Mouse (Mus musculus): ENCODE measurements around the gene Prr7.

Gene Prr7

DNA sequence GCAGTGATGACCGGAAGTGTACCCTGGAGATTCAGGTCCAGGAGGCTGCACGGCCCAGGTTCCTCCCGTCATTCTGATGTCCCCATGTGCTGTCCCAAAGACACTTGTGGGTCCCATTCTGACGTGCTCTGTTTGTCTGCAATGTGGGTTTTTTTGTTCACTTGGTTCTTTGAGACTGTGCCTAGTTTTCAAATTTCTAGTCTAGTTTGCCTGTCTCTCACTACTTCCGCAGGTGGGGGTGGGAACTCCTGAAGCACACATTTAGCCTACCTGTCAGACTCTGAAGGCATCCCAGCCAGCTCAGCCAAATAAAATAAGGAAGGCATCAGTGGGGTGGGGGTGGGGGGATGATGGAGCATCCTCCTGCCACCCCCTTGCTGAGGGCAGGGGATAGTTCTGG is 15.9 kb upstream of the Prr7 start:
- no peak for DNase-seq (ENCODE audit: low read depth, low spot score)

GRCm38 (mm10) chr13:55449205-55449604 is 14.9 kb upstream of the Prr7 start:
- peak; percentile 81 for DNase-seq (ENCODE audit: low read depth, low spot score)

DNA sequence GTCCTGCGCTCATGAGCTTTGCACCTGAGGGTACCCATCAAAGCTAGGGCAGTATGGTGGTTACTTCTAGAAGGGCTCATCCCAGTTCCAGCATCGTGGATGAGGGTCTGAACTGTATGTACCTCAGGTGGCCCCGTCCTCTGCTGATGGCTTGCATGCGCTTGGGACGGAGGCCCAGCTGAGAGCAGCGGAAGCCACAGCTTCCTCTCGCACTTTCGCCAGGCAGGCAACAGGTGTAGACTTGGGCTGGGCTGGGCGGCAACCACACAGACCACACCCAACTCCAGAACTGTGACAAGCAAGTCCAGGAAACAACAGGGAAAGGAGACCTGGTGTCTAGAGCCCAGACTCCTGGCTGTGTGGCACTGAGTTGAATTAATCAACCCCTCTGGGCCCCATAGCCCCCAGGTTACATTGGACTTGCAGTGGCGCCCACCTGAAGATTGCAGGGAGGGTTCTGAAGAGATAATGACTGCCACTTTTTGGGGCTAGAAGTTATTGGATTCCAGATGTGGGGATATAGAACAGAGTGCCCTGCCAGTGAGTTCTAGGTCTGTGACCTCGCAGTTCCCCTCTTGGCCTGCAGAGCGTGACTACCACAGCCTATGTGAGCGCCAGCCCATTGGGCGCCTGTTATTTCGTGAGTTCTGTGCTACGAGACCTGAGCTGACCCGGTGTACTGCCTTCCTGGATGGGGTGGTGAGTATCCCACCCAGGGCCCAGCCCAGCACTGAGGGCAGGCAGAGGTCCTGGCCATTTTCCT is 14.2 kb upstream of the Prr7 start:
- peak; percentile 92 for DNase-seq (ENCODE audit: low read depth, low spot score)

DNA sequence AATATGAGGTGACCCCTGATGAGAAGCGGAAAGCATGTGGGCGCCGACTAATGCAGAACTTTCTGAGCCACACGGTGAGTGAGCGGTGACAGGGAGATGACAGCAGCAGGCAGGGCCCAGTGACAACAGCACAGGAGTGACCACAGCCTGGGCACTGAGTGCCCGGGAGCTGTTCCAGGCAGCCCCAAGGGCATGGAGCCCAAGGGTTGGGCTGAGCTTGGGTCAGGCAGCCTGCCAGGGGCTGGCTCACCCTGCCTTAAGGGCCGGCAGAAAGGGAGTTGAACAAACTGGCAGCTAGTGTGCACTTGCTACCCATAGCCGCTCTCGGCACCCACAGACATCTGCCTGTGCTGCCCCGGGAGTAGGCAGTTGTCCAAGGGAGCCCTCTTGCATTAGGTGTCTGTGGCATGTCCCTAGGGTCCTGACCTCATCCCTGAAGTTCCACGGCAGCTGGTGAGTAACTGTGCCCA is 13.5 kb upstream of the Prr7 start:
- no peak for DNase-seq (ENCODE audit: low read depth, low spot score)

DNA sequence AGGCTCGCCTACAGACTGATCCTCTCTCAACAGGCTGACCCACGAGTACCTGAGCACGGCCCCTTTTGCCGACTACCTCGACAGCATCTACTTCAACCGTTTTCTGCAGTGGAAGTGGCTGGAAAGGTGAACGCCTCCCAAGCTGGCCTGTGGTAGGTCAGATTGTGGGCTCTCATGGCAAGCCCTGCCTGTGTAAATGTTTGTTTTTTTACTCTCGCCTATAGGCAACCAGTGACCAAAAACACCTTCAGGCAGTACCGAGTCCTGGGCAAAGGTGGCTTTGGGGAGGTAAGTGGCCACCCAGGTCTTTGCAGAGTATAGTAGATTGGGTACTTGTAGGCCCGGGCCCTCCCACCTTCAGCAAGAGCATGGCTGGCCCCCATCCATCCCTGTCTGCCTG is 12.8 kb upstream of the Prr7 start:
- DNase-seq (ENCODE audit: low read depth, low spot score), result no peak

GRCm38 (mm10) chr13:55451785-55452549 is 12.1 kb upstream of the Prr7 start:
- no peak for DNase-seq (ENCODE audit: low read depth, low spot score)

GRCm38 (mm10) chr13:55462965-55463364 is 1.1 kb upstream of the Prr7 start:
- peak; percentile 44 for DNase-seq (ENCODE audit: low read depth, low spot score)

- no peak for DNase-seq (ENCODE audit: low read depth, low spot score)
Observed at GRCm38 (mm10) chr13:55463399-55464026, 554 bp upstream of the Prr7 start.

- no peak for DNase-seq (ENCODE audit: low read depth, low spot score)
Observed at GRCm38 (mm10) chr13:55465184-55465583, 1.1 kb downstream of the Prr7 start.

DNA sequence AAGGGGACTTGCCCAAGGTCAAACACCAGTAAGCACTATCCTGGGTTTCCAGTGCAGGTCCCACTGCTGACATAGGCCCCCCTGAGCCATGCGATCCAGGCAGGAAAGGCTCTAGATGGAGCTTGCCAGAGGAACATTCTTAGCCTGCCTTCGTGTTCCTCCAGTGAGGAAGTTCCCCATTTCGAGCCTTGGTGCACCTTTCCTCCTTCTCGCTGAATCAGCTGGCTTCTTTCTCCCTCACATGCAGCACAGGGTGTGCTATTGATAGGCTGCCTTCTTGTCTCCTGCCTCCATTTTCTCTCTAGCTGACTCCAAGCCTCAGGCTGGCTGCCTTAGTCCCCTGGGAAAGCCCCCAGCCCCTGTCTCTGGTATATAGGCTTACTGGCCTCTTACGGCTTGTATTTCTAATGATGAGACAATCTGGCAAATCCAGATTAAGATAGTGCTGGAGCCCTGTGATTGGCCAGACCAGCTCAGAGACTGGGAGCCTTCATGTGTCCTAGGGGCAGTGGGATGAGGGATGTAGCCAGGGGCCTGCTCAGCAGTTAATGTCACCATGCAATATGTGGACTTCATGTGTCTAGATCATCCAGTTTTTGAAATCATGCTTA is 1.9 kb downstream of the Prr7 start:
- DNase-seq (ENCODE audit: low read depth, low spot score), result no peak

GRCm38 (mm10) chr13:55468851-55469560 is 4.9 kb downstream of the Prr7 start:
- DNase-seq (ENCODE audit: low read depth, low spot score), result peak; percentile 63

GRCm38 (mm10) chr13:55470372-55470771 is 6.3 kb downstream of the Prr7 start:
- no peak for DNase-seq (ENCODE audit: low read depth, low spot score)

DNA sequence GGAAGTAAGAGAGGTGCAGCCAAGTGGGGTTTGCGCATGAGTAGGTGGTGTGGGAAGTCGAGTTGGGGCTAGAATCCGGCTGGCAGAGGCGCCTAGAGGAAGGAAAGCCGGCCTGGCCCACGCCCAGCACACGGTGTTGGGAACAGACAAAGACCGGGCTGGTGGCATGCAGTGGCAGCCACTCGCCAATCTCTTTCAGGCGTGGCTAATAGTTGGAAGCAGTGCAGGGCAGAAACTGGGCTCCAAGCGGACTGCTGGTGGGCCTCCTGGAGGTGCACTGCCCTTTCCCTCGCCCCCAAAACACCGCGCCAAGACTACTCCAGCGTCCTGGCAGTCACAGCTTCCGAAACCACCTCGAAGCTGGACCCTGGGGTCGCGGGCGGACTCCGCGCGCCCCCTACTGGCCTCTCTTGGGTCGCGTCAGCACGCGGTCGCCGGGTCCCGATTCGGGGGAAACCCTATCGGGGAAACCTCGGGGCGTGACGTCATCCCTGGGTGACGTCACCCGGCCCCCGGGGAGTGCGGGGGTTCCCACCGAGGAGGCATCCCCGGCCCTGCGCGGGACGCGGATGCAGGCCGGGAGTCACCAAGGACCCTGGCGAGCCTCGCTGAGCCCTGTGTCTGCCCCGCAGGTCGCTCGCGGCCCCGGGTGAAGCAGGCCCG is 7.2 kb downstream of the Prr7 start:
- DNase-seq (ENCODE audit: low read depth, low spot score), result peak; percentile 94

- no peak for DNase-seq (ENCODE audit: low read depth, low spot score)
Observed at GRCm38 (mm10) chr13:55471819-55472131, 7.7 kb downstream of the Prr7 start.

- peak; percentile 89 for DNase-seq (ENCODE audit: low read depth, low spot score)
Observed at GRCm38 (mm10) chr13:55472132-55473022, 8.3 kb downstream of the Prr7 start.

DNA sequence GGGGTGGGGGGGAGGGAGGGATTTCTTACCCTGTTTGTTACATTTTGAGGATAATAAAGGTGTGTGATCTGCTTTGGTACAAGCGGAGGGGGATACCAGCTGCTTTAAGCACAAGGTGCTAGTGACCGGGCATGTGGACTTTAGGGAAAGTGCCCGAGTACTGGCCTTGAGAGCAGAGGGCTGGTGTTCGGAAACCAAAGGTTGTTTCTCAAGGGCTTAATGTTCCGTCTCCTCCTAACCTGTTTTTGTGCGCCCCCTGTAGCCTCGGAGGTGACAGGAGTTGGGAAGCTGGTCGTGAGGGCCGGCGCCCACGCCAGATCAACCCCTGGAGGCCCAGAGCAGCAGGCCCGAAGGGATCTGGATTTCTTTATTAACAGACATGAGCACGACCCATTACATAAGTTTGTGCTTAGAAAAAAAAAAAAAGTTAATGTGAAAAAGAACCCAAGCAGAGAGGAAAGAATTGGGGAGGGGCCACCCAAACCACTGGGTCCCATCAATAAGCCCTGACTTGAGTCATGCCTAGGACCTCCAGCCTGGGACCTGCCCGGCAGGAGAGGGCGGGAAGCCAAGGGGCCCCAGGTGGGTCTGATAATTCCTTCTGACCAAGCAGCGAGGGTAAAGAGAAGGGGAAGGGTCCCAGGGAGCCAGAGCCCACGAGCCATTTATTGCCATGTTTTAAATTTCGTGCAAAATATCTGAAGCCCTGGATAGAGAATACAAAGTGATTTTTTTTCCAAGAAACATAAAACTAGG is 9.2 kb downstream of the Prr7 start:
- DNase-seq (ENCODE audit: low read depth, low spot score), result peak; percentile 86

DNA sequence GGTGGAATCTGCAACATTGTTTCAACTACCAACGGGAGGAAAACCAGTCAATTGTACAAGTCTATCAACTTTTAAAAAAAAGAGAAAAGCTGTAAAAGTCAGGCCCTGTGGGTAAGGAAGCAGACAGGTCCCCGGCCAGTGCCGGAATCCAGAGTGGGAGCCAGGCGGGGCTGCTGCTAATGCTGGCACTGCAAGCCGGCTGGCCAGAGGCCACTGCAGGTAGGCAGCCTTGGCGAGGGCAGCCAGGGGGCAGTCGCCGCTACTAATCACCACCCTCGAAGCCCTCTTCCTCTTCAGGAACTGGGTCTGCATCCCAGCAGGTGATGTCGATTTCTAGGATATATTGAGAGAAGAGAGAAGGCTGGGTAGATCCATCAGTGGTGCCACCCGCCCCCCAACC is 9.9 kb downstream of the Prr7 start:
- no peak for DNase-seq (ENCODE audit: low read depth, low spot score)

- no peak for DNase-seq (ENCODE audit: low read depth, low spot score)
Observed at GRCm38 (mm10) chr13:55474621-55475069, 10.6 kb downstream of the Prr7 start.

DNA sequence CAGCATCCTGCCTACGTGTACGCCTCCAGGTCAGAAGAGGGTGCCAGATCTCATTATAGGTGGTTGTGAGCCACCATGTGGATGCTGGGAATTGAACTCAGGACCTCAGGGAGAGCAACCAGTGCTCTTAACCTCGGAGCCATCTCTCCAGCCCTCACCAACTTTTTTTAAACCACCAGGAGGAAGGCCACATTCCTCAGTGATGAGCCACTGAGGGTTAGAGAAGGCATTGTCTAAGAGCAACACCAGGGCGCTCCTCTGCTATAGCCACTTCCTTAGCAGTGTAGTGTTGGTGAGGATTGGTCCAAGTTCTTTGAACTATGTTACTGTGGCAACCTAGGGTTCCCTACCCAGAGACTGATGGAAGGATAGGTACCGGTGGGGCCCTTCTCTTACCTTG is 11.7 kb downstream of the Prr7 start:
- no peak for DNase-seq (ENCODE audit: low read depth, low spot score)
